Comparison of ENCODE assay signal across 11 mouse cellular contexts in the genomic region with DNA sequence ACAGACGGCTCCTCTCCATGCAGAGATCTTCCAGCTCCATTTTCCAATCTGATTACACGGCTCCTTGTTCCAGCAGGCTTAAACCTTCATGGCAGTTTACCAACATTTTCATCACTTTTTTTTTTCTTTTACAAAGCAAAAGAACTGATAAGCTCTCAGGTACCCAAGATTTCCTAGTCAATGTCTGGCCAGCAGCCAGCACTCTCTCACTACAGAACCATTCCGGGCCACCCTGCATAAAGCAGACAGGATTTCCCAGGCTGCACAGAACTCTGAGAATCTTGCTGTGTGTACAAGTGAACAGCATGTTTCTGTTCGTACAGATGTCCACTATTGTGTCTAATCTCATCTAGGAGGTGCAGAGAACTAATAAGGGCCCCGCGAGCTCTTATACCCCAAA. TPM values are rescaled to one million over a fixed set of nuclear protein-coding genes. Genes with fewer than 3 reads are reported as not detected.
DNase-seq lines count a peak whose midpoint lies in the region; ATAC-seq and TF ChIP-seq lines count a peak whose summit lies in the region.
"Had no signal": no experiment of that assay in that cellular context is flagged by ENCODE, and none has a peak within 500 bp of the region (broad histone marks: within the 10 kb centered on the region; RNA-seq: fewer than 3 reads in every experiment).

No protein-coding gene starts in this region.

- peak overlapping the region; percentile 22; the same call in 1 of the 2 replicates for H3K4me3 ChIP-seq in heart, embryonic 12.5 days
- no peak overlapping the region for H3K4me3 ChIP-seq in lung, embryonic 15.5 days
- no peak overlapping the region for H3K4me3 ChIP-seq in forebrain, postnatal 0 days (ENCODE audit: low read depth, low read length)
- H3K4me3 ChIP-seq in neural tube, embryonic 13.5 days: no peak overlapping the region; the same call in 1 of the 2 replicates

- H3K4me1 ChIP-seq in heart, embryonic 12.5 days (replicated peaks): peaks cover 51% of the 10 kb centered on the region
- H3K4me1 ChIP-seq in lung, embryonic 15.5 days: peaks cover 26% of the 10 kb centered on the region
- no peaks in the 10 kb centered on the region for H3K4me1 ChIP-seq in forebrain, postnatal 0 days (ENCODE audit: insufficient read depth)
- peaks cover 91% of the 10 kb centered on the region for H3K4me1 ChIP-seq in neural tube, embryonic 13.5 days (replicated peaks)

- peak overlapping the region; percentile 62 for H3K4me2 ChIP-seq in heart, embryonic 12.5 days
- H3K4me2 ChIP-seq in lung, embryonic 15.5 days: peak overlapping the region; percentile 23; the same call in 1 of the 2 replicates
- peak overlapping the region; percentile 39; the same call in 1 of the 2 replicates for H3K4me2 ChIP-seq in forebrain, postnatal 0 days (ENCODE audit: low read depth)
- H3K4me2 ChIP-seq in neural tube, embryonic 13.5 days: peak overlapping the region; percentile 55

- 0 out of 2 replicates have a peak, but pooled peaks have one; percentile 29 for ATAC-seq in heart, embryonic 12.5 days (ENCODE audit: insufficient number of reproducible peaks, low FRiP score)
- ATAC-seq in lung, embryonic 15.5 days (ENCODE audit: borderline replicate concordance, extremely low read depth, low FRiP score, low TSS enrichment): no peak
- ATAC-seq in forebrain, postnatal 0 days: no peak
- no peak for ATAC-seq in neural tube, embryonic 13.5 days (ENCODE audit: low read depth)

- 24% methylated on average over 6 of the region's 6 CpGs for WGBS in heart, embryonic 12.5 days
- 50% methylated on average over 6 of the region's 6 CpGs for WGBS in lung, embryonic 15.5 days
- whole genome bisulfite sequencing in forebrain, postnatal 0 days: 23% methylated on average over 6 of the region's 6 CpGs
- 40% methylated on average over 6 of the region's 6 CpGs for WGBS in neural tube, embryonic 13.5 days

- intact Hi-C loops in heart, postnatal 14 days (cut with DNase I): no loop called here

- TF ChIP-seq CTCF in forebrain, postnatal 0 days (IDR thresholded peaks at IDR 0.05; ENCODE audit: low read depth): no peak

- peak overlapping the region; percentile 51 for H3K27ac ChIP-seq in heart, embryonic 12.5 days (ENCODE audit: poor library complexity, severe bottlenecking)
- no peak overlapping the region for H3K27ac ChIP-seq in lung, embryonic 15.5 days
- H3K27ac ChIP-seq in forebrain, postnatal 0 days (ENCODE audit: low read depth, low read length): no peak overlapping the region
- H3K27ac ChIP-seq in neural tube, embryonic 13.5 days (replicated peaks): 0 out of 2 replicates have a peak overlapping the region, but pooled peaks have one; percentile 6
- H3K27ac ChIP-seq: limb, embryonic 15.5 days had no signal

- no peaks in the 10 kb centered on the region for H3K9me3 ChIP-seq in heart, embryonic 12.5 days (replicated peaks)
- no peaks in the 10 kb centered on the region for H3K9me3 ChIP-seq in lung, embryonic 15.5 days
- H3K9me3 ChIP-seq in forebrain, postnatal 0 days (ENCODE audit: low read length): no peaks in the 10 kb centered on the region
- H3K9me3 ChIP-seq in neural tube, embryonic 13.5 days: no peaks in the 10 kb centered on the region
- H3K9me3 ChIP-seq: limb, embryonic 15.5 days had no signal

- no peak for DNase-seq in heart, postnatal 14 days
- DNase-seq in lung, postnatal 14 days: no peak
- no peak for DNase-seq in forebrain, postnatal 0 days
- DNase-seq in urinary bladder, postnatal 10 days (ENCODE audit: low spot score): no peak
- no peak for DNase-seq in cerebellum, adult 9-11 months
- DNase-seq: gastrocnemius, postnatal 10 days; right cerebral cortex, postnatal 25 days had no signal

- H3K27me3 ChIP-seq in heart, embryonic 12.5 days (replicated peaks): no peaks in the 10 kb centered on the region
- no peaks in the 10 kb centered on the region for H3K27me3 ChIP-seq in lung, embryonic 15.5 days
- H3K27me3 ChIP-seq in forebrain, postnatal 0 days (ENCODE audit: insufficient read depth, low read length): peaks cover 4% of the 10 kb centered on the region; the same call in 1 of the 2 replicates
- H3K27me3 ChIP-seq in neural tube, embryonic 13.5 days: no peaks in the 10 kb centered on the region

- peak overlapping the region; percentile 25 for H3K9ac ChIP-seq in heart, embryonic 12.5 days
- H3K9ac ChIP-seq in lung, embryonic 15.5 days: no peak overlapping the region
- H3K9ac ChIP-seq in forebrain, postnatal 0 days: no peak overlapping the region
- H3K9ac ChIP-seq in neural tube, embryonic 13.5 days: 0 out of 2 replicates have a peak overlapping the region, but pooled peaks have one; percentile 6
- H3K9ac ChIP-seq: limb, embryonic 15.5 days had no signal

- no peaks in the 10 kb centered on the region for H3K36me3 ChIP-seq in heart, embryonic 12.5 days
- no peaks in the 10 kb centered on the region for H3K36me3 ChIP-seq in lung, embryonic 15.5 days
- no peaks in the 10 kb centered on the region for H3K36me3 ChIP-seq in forebrain, postnatal 0 days (ENCODE audit: insufficient read depth)
- no peaks in the 10 kb centered on the region for H3K36me3 ChIP-seq in neural tube, embryonic 13.5 days
- H3K36me3 ChIP-seq: limb, embryonic 15.5 days had no signal

RNA-seq across cellular contexts. Expression of a gene that starts 22.0 kb away (rescaled TPM):
- polyA plus RNA-seq in heart, embryonic 12.5 days (2016; fragmentation: Nextera tagmentation; extraction: Ambion mirVana): 13.4 and 13.6 TPM in 2 replicates
- 10 to 100 TPM; 14.3 to 15.7 TPM for total RNA-seq in heart, postnatal 14 days (2021)
- 3.4 and 3.8 TPM in 2 replicates for polyA plus RNA-seq in lung, embryonic 15.5 days (2015; fragmentation: Nextera tagmentation; extraction: Ambion mirVana)
- 4.1 and 10.7 TPM in 2 replicates for total RNA-seq in forebrain, postnatal 0 days (2014; rRNA removed)
- 3.5 and 11.6 TPM in 2 replicates for polyA plus RNA-seq in forebrain, postnatal 0 days (2015; fragmentation: Nextera tagmentation; extraction: Ambion mirVana)
- 16.5 and 19.9 TPM in 2 replicates for polyA plus RNA-seq in neural tube, embryonic 13.5 days (2015; fragmentation: Nextera tagmentation; extraction: Ambion mirVana)

Comparison
In these comparisons a context has a peak if more than half of its experiments do, and no peak if none do; other contexts are left out.
1. H3K27ac ChIP-seq: peak in heart, embryonic 12.5 days (single experiment) and neural tube, embryonic 13.5 days (single experiment); none in lung, embryonic 15.5 days (single experiment) and forebrain, postnatal 0 days (single experiment).
2. H3K9ac ChIP-seq: peak in heart, embryonic 12.5 days (single experiment) and neural tube, embryonic 13.5 days (single experiment); none in lung, embryonic 15.5 days (single experiment) and forebrain, postnatal 0 days (single experiment).
3. Peak in every context shown above with its lines, with median percentiles within 50 percentile points of each other: H3K4me2 ChIP-seq.